Mouse (Mus musculus): ENCODE data around the gene Rtn4ip1.

- TF ChIP-seq CTCF (IDR thresholded peaks at IDR 0.05 in 2 of 3, conservative IDR thresholded peaks at IDR 0.05 in 1 of 3; ENCODE audit: control insufficient read depth in 1 of 3, insufficient read depth in 1 of 3, low read depth in 2 of 3, low read length in 3 of 3, poor library complexity in 1 of 3, severe bottlenecking in 1 of 3): peak; percentile 59 to 99 (median 68)
- no peak for TF ChIP-seq POLR2AphosphoS5 (IDR thresholded peaks at IDR 0.05; ENCODE audit: borderline replicate concordance, low read depth, low read length)
- TF ChIP-seq NRF1 (IDR thresholded peaks at IDR 0.05; ENCODE audit: insufficient read depth, low read depth, low read length, poor library complexity, severe bottlenecking): no peak
- peak; percentile 20; the same call in 1 of the 2 replicates for TF ChIP-seq ZC3H11A (IDR thresholded peaks at IDR 0.05; ENCODE audit: low read depth, low read length)
- no peak for TF ChIP-seq MXI1 (IDR thresholded peaks at IDR 0.05; ENCODE audit: low read depth, low read length)
- no peak for TF ChIP-seq MEF2A (IDR thresholded peaks at IDR 0.05; ENCODE audit: extremely low read depth, insufficient replicate concordance, low read depth, low read length, poor library complexity, severe bottlenecking)
- no peak for TF ChIP-seq POLR2A (IDR thresholded peaks at IDR 0.05; ENCODE audit: control insufficient read depth in 1 of 2, insufficient read depth in 1 of 2, low read depth in 1 of 2, low read length in 2 of 2, poor library complexity in 1 of 2)
Measured at GRCm38 (mm10) chr10:43870752-43871151, 30.9 kb upstream of the Rtn4ip1 start.
